Mouse (Mus musculus) neural tube, embryonic 12.5 days (tissue): ENCODE measurements at regions not wholly inside any gene's neighbourhood (a gene's known extent, or its start where the extent isn't known, plus 50 kb on each side); places are given as distances from the start of the nearest gene placed in this dataset.
"Not testable (repeated sequence)": the region's sequence is repeated elsewhere in the genome, so short reads cannot be mapped to it uniquely, and the experiment has no call there.

Source experiments
- ATAC-seq: fragments of 200-750 bp; cut with Nextera tagmentation; 2 replicates; pipeline ENCODE4 v1.8.0; 2017; ENCODE audit warnings: low read depth, mild to moderate bottlenecking, moderate TSS enrichment, moderate library complexity; ENCODE audit not compliant: low FRiP score
- H3K27ac ChIP-seq: fragments of 300-500 bp; sonication (generic); 2 replicates; pipeline ENCODE4 v1.5.1; 2016
- H3K27me3 ChIP-seq: fragments of 300-500 bp; sonication (generic); replicated peaks from 2 replicates; pipeline ENCODE4 v1.6.1; 2016; ENCODE audit warnings: mild to moderate bottlenecking
- H3K36me3 ChIP-seq: fragments of 300-500 bp; sonication (generic); 2 replicates; pipeline ENCODE4 v1.6.1; 2016; ENCODE audit warnings: mild to moderate bottlenecking
- H3K4me1 ChIP-seq: fragments of 300-500 bp; sonication (generic); 2 replicates; pipeline ENCODE4 v1.6.1; 2016
- H3K4me2 ChIP-seq: fragments of 300-500 bp; sonication (generic); replicated peaks from 2 replicates; pipeline ENCODE4 v1.6.1; 2016; ENCODE audit warnings: mild to moderate bottlenecking
- H3K4me3 ChIP-seq: fragments of 300-500 bp; sonication (generic); 2 replicates; pipeline ENCODE4 v1.5.1; 2016
- H3K9ac ChIP-seq: fragments of 300-500 bp; sonication (generic); 2 replicates; pipeline ENCODE4 v1.6.1; 2016; ENCODE audit warnings: mild to moderate bottlenecking
- H3K9me3 ChIP-seq: fragments of 300-500 bp; sonication (generic); 2 replicates; pipeline ENCODE4 v1.6.1; 2016; ENCODE audit warnings: mild to moderate bottlenecking
- WGBS: fragments of 180-500 bp; shearing (Covaris S2); methylation state at CpG from one replicate; pipeline ENCODE4 v1.1.7; 2016; 5-methylcytosine and 5-hydroxymethylcytosine counted together

- no peaks in the 10 kb centered on the region for H3K27me3 ChIP-seq
- H3K4me2 ChIP-seq: no peak overlapping the region
- no peak overlapping the region for H3K4me3 ChIP-seq
- no peaks in the 10 kb centered on the region for H3K36me3 ChIP-seq
- H3K27ac ChIP-seq: no peak overlapping the region
- H3K9ac ChIP-seq: no peak overlapping the region
- WGBS: 86% methylated on average over 1 of the region's 1 CpGs
- ATAC-seq: no peak
- H3K4me1 ChIP-seq: no peaks in the 10 kb centered on the region
- H3K9me3 ChIP-seq: no peaks in the 10 kb centered on the region
Observed at GRCm38 (mm10) chr6:67790742-67791141, 255.1 kb upstream of the Tacstd2 start.

DNA sequence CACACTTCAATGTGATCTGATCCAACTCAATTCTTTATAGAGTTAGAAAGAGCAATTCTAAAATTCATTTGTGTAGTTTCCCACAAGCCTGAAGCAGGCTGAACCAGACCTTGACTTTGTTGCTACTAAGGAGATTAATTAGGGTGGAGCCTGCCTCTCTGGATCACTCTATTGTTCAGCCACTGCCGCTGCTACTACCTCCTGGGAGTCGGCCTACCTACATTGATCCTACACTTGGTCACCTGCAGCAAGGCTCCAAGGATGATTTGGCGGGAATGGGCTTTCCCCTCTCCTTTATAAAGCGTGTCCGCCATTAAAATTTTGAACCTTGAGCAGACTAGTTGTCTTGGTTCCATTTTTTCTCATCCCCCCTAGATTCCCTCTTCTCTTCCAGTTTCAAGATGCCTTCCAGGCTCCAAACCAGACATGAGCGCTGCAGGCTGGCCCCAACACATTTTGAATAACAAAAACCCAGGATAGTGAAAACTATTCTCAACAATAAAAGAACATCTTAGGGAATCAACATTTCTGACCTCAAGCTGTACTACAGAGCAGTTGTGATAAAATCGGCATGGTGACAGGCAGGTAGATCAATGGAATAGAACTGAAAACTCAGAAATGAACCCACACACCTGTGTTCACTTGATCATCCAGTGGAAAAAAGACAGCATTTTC lies 251.6 kb upstream of the Tacstd2 start:
- H3K4me2 ChIP-seq: no peak overlapping the region
- WGBS: 73% methylated on average over 7 of the region's 7 CpGs
- H3K9me3 ChIP-seq: no peaks in the 10 kb centered on the region
- no peaks in the 10 kb centered on the region for H3K4me1 ChIP-seq
- no peak for ATAC-seq
- H3K9ac ChIP-seq: no peak overlapping the region
- no peak overlapping the region for H3K4me3 ChIP-seq
- no peaks in the 10 kb centered on the region for H3K27me3 ChIP-seq
- H3K36me3 ChIP-seq: no peaks in the 10 kb centered on the region
- no peak overlapping the region for H3K27ac ChIP-seq

GRCm38 (mm10) chr6:67778883-67779282 lies 243.3 kb upstream of the Tacstd2 start:
- Histone ChIP-seq H3K4me1 (no peaks in the 10 kb centered on the region), H3K36me3 (no peaks in the 10 kb centered on the region), H3K27me3 (no peaks in the 10 kb centered on the region), H3K9me3 (no peaks in the 10 kb centered on the region), H3K27ac (no peak overlapping the region), H3K9ac (no peak overlapping the region), H3K4me2 (no peak overlapping the region), H3K4me3 (no peak overlapping the region)
- no peak for ATAC-seq
- WGBS: 67% methylated on average over 4 of the region's 4 CpGs

DNA sequence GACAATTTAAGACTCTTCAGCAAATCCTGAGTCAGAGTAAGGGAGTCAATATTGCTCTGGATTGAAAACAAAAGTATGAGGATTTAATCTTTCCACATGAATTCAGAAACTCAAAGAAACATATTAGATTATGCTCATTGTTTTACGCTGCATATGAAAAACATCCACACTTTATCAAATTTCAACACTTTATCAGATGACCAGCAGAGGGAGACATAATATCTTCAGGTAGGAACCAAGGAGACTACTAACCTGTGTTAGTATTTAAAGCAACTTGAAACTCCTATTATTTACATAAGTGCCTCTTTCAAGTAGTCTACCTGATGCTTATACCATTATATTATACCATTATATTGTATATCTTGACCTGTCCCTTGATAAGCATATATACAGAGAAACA lies 218.5 kb upstream of the Tacstd2 start:
- not testable (repeated sequence) for H3K4me2 ChIP-seq, H3K27ac ChIP-seq, H3K4me1 ChIP-seq, H3K9me3 ChIP-seq, H3K36me3 ChIP-seq, H3K9ac ChIP-seq, H3K27me3 ChIP-seq, H3K4me3 ChIP-seq, ATAC-seq
- WGBS: 87% methylated on average over 1 of the region's 1 CpGs

DNA sequence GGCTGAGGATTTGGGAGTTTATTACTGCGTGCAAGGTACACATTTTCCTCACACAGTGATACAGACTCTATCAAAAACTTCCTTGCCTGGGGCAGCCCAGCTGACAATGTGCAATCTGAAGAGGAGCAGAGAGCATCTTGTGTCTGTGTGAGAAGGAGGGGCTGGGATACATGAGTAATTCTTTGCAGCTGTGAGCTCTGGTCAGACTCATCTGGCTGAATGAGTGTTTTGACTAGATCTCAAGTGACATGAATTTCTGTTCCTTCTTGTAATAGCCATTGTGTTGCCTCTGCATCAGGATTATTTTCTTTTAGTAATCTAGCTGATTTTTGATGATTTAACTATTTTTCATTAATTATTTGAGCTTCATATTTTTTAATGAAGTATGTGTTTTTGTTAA lies 190.0 kb upstream of the Tacstd2 start:
- 69% methylated on average over 1 of the region's 1 CpGs for WGBS
- Histone ChIP-seq H3K4me1 (no peaks in the 10 kb centered on the region), H3K4me2 (no peak overlapping the region), H3K4me3 (no peak overlapping the region), H3K27me3 (no peaks in the 10 kb centered on the region), H3K9ac (no peak overlapping the region), H3K9me3 (no peaks in the 10 kb centered on the region), H3K27ac (no peak overlapping the region), H3K36me3 (no peaks in the 10 kb centered on the region)
- no peak for ATAC-seq

GRCm38 (mm10) chr6:67698952-67699351 lies 163.4 kb upstream of the Tacstd2 start:
- ATAC-seq, H3K9me3 ChIP-seq, H3K9ac ChIP-seq, H3K4me1 ChIP-seq, H3K4me2 ChIP-seq, H3K4me3 ChIP-seq, H3K27ac ChIP-seq, H3K27me3 ChIP-seq, H3K36me3 ChIP-seq: not testable (repeated sequence)
- 17% methylated on average over 6 of the region's 7 CpGs for WGBS

DNA sequence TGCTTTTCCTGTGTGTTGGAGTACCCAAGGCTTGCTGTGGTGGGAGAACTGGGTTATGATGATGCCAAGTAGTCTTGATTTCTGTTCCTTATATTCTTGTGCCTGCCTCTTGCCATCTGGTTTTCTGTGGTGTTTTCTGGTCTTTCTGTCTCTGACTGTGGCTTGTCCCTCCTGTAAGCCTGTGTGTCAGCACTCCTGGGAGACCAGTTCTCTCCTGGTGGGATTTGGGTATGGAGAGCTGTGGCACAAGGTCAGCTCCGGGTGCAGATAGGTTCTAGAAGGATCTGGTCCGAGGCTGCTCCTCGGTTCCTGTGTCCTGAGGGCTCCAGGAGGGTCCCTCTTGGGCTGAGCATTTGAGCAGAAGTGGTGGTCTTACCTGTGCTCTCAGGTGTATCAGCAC lies 155.4 kb upstream of the Tacstd2 start:
- H3K4me1 ChIP-seq, H3K4me3 ChIP-seq, H3K27me3 ChIP-seq, H3K9me3 ChIP-seq, H3K36me3 ChIP-seq, H3K9ac ChIP-seq, H3K4me2 ChIP-seq, ATAC-seq, H3K27ac ChIP-seq: not testable (repeated sequence)
- WGBS: 67% methylated on average over 3 of the region's 3 CpGs

DNA sequence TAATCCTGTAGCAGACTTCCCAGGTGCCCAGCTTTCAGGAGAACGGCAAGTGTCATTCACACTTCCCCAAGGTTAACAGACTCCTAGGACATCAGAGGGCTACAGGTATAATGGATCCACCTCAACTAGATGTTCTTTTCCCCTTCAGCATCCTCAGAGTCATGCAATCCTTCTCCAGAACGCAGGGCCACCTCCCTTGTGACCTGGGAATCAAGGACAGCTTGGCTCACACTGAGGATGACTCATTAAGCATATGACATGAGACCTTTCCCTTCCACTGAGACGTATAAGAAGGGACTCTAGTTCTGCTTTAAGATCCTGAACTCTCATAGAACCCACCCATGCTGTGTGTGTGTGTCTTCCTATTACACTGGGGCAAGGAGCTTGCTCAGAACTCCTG lies 147.5 kb upstream of the Tacstd2 start:
- not testable (repeated sequence) for H3K4me3 ChIP-seq, H3K27me3 ChIP-seq, H3K9ac ChIP-seq, H3K9me3 ChIP-seq, H3K4me2 ChIP-seq, H3K36me3 ChIP-seq, H3K27ac ChIP-seq, H3K4me1 ChIP-seq, ATAC-seq
- 77% methylated on average over 3 of the region's 3 CpGs for WGBS

DNA sequence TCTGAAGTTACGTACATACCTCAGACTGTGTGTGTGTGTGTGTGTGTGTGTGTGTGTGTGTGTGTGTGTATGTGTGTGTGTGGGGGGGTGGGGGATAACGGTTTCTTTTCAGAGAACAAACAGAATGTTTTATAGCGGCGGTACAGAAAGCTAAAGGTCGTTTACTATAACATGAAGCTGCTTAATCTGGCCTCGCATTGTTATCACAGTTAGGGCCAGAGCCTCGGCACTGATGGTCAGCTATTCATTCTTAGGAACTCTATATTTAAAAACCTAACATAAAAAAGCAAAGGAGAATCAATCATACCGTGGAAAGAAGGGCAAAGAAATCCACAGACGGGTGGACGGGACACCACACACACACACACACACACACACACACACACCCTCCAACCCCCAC lies 146.0 kb upstream of the Tacstd2 start:
- H3K27me3 ChIP-seq, H3K9me3 ChIP-seq, H3K4me2 ChIP-seq, ATAC-seq, H3K9ac ChIP-seq, H3K36me3 ChIP-seq, H3K4me3 ChIP-seq, H3K4me1 ChIP-seq, H3K27ac ChIP-seq: not testable (repeated sequence)
- 55% methylated on average over 10 of the region's 10 CpGs for WGBS

DNA sequence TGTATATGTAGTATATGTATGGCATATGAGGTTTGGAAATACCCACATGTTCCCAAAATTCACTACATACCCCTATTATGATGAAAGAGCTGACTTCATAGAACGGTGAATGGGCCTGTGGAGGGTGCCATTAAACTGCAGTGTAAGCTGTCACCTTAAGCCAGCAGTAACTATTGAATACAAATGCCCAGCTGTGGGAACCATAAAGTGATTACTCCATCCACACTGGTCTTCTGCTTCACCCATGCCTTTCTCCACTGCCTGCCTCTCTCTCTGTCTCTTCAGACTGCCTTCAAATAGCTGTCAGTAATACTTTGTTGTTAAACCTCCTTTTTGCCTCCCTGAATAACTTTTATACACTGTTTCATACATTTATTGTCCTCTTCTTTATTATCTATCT lies 143.5 kb upstream of the Tacstd2 start:
- H3K4me3 ChIP-seq, H3K27me3 ChIP-seq, H3K27ac ChIP-seq, H3K4me1 ChIP-seq, H3K9ac ChIP-seq, ATAC-seq, H3K36me3 ChIP-seq, H3K9me3 ChIP-seq, H3K4me2 ChIP-seq: not testable (repeated sequence)
- WGBS: 26% methylated on average over 1 of the region's 1 CpGs

GRCm38 (mm10) chr6:67674717-67675116 lies 139.1 kb upstream of the Tacstd2 start:
- not testable (repeated sequence) for H3K9ac ChIP-seq

GRCm38 (mm10) chr6:67673316-67673715 lies 137.7 kb upstream of the Tacstd2 start:
- not testable (repeated sequence) for H3K9ac ChIP-seq, H3K36me3 ChIP-seq, H3K4me2 ChIP-seq, H3K9me3 ChIP-seq, H3K27me3 ChIP-seq, H3K4me1 ChIP-seq, ATAC-seq, H3K4me3 ChIP-seq, H3K27ac ChIP-seq
- WGBS: 75% methylated on average over 2 of the region's 2 CpGs

More at GRCm38 (mm10) chr6:67674717-67675116, 139.1 kb upstream of the Tacstd2 start:
- H3K4me1 ChIP-seq, H3K36me3 ChIP-seq, H3K27me3 ChIP-seq, ATAC-seq, H3K27ac ChIP-seq, H3K4me2 ChIP-seq, H3K9me3 ChIP-seq, H3K4me3 ChIP-seq: not testable (repeated sequence)
- 87% methylated on average over 4 of the region's 4 CpGs for WGBS

DNA sequence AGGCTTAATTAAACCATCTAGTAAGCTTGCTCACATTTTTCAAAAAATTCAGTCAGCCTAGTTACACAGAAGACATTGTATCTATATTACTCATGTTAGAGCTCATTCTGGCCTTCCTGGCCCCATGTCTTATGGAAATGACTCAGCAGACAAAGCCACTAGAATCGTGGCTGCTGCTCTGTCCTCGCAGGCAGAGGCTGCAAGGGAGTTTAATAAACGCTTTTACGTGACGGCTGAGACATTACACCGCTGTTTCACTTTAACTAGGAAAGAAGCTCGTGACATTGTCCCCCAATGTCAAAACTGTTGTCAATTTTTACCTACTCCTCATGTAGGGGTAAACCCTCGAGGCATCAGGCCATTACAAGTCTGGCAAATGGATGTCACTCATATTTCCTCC lies 132.5 kb upstream of the Tacstd2 start:
- not testable (repeated sequence) for H3K9ac ChIP-seq, H3K36me3 ChIP-seq, H3K9me3 ChIP-seq, H3K27ac ChIP-seq, H3K4me3 ChIP-seq, H3K4me1 ChIP-seq, ATAC-seq, H3K27me3 ChIP-seq, H3K4me2 ChIP-seq
- 82% methylated on average over 8 of the region's 8 CpGs for WGBS
